Mouse (Mus musculus) common myeloid progenitor, adult 5-6 weeks (primary cell): Measurements from ENCODE around the gene Tdpoz3. TPM values are rescaled to one million over a fixed set of nuclear protein-coding genes. Genes with fewer than 3 reads are reported as not detected.
"Not testable (repeated sequence)": the region's sequence is repeated elsewhere in the genome, so short reads cannot be mapped to it uniquely, and the experiment has no call there.

Experiments
- ATAC-seq: replicated peaks from 2 replicates; pipeline ENCODE4 v1.8.0; 2016; ENCODE audit warnings: low read depth, mild to moderate bottlenecking, moderate TSS enrichment, inconsistent platforms; ENCODE audit not compliant: poor library complexity, severe bottlenecking
- total RNA-seq: library from RNA; stranded (forward); fragments of 200-1000, 187-1606 nt; gene quantifications from 2 replicates; pipeline ENCODE4 v1.2.3, GENCODE M21; 2017

Gene Tdpoz3
- not detected in 2 replicates for total RNA-seq

DNA sequence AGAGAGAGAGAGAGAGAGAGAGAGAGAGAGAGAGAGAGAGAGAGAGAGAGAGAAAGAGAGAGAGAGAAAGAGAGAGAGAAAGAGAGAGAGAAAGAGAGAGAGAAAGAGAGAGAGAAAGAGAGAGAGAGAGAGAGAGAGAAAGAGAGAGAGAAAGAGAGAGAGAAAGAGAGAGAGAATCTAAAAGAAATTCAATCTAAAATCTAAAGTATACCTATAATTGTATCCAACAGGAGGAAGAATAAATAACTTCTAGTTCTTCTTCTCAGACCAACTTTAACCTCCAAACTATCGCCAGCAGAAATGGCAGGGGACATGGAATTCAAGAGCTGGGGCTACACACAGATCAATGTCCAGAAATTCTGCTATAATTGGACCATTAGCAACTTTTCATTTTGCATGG lies at the start of gene Tdpoz3:
Tdpoz3 (plus strand) TSS at position 301 of the 400 bp plus-strand sequence.
- not testable (repeated sequence) for ATAC-seq

DNA sequence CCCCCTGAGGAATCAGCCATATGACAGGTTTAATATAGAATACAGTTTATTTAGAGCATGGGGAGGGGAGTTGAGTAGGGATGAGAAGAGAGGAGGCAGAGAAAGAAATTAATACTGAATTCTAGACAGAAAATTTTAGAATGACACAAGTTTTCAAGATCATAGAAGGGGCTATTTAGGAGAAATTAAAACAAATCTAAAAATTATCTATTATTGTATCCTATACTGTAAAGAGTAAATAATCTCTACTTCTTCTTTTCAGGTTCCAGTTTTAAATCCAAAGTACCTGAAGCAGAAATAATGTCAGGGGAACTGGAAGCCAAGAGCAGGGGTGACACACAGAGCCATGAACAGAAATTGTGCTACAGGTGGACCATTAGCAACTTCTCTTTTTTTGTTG lies 29.7 kb upstream of the Tdpoz3 start, which contains the start of gene Tdpoz4:
Tdpoz4 (plus strand) TSS at position 301 of the 400 bp plus-strand sequence.
- not testable (repeated sequence) for ATAC-seq

DNA sequence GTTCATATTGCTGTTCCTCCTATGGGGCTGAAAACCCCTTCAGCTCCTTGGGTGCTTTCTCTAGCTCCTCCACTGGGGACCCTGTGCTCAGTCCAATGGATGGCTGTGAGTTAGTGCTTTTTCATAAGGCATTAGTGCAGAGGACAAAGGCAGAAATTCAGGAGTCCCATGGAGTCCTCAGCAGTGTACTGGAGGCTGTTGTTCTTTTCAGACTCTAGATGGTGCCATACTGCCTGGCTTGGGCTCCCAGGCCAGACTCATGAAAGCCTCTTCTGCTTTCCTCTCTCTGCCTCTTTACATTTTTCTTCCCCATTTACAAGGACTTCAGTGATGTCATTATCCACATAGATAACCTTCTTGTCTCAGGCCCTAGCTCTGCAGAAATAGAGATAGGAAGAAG lies 12.5 kb upstream of the Tdpoz3 start:
- ATAC-seq: not testable (repeated sequence)

DNA sequence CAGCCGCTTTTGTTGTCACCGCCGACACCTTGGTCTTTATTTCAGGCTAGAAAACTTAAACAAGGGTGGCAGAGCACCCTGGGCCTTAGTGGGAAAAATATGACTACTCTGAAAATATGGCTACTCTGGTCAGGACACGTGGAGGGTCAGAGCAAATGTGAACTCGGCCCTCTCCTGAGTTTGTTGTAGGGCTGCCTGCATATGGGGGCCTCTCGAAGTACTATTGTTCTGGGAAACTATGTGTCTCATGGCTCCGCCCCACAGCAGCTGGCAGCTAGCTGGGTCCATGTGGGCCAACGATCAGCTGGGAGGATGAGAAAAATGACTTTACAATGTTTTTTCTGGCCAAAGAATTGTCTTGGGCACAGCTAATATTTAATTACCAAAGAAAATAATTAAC lies 33.1 kb downstream of the Tdpoz3 start:
- ATAC-seq: not testable (repeated sequence)

DNA sequence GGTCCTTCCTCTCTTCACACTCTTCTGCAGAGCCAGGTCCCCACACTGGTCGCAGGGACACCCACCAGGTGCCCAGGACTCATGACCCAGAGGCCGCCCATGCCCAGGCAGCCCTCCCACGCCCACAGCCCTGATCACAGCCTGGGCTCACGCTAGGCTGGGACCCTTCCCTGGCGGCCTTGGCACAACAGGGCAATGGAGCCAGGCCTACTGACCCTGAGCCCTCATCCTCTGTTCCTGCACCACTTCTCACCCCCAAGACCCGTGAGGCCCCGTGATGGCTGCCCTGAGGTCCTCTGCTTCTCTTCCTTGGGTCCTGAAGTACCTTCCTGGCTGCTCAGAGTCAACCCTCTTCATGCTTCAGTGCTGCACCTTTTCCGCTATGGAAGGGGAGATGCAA lies 44.8 kb downstream of the Tdpoz3 start:
- ATAC-seq: not testable (repeated sequence)

Other genes with a start within 250 kb of the Tdpoz3 start
- not detected in 2 replicates for gene Tdpoz2, start 173.3 kb upstream of the Tdpoz3 start, total RNA-seq
- not detected in 2 replicates for gene Tdpoz1, start 149.7 kb upstream of the Tdpoz3 start, total RNA-seq
- gene Gm37596, start 132.9 kb upstream of the Tdpoz3 start, total RNA-seq: not detected in 2 replicates
- not detected in 2 replicates for gene Gm5773, start 53.0 kb upstream of the Tdpoz3 start, total RNA-seq
- not detected in 2 replicates for gene Tdpoz4, start 29.6 kb upstream of the Tdpoz3 start, total RNA-seq
- gene Gm9117, start 117.5 kb downstream of the Tdpoz3 start, total RNA-seq: not detected in 2 replicates
- gene Tdpoz5, start 135.3 kb downstream of the Tdpoz3 start, total RNA-seq: not detected in 2 replicates
- not detected in 2 replicates for gene Gm9125, start 228.9 kb downstream of the Tdpoz3 start, total RNA-seq
- not detected in 2 replicates for gene Gm10697, start 246.6 kb downstream of the Tdpoz3 start, total RNA-seq